Mouse (Mus musculus): Measurements from ENCODE around the gene 1700017B05Rik.

DNA sequence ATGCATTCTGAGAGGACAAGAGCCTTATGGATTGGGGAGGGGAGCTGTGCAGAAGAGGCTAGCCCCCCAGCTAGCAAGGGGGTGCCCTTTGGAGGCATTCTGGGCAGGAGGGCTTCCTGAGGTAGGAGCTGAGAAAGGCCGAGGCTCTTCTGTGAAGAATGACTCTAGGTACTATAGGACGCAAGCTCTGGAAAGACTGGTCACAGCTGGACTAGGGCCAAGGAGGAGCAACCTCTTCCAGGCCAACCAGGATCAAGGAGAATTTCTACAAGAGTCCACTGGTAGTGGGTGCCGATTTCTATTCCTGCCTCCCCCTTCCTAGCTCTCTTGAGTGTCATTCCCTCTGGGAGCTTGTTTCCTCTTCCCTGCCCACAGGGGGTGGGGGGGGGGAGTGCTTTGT lies 20.3 kb upstream of the 1700017B05Rik start:
- no peak for TF ChIP-seq GATA1 (IDR thresholded peaks at IDR 0.05; ENCODE audit: low read length)
- no peak for TF ChIP-seq TAL1 (IDR thresholded peaks at IDR 0.05; ENCODE audit: low read length)

Measured in erythroblast, embryonic 14.5 days (primary cell).